Mouse (Mus musculus) heart, postnatal 10 days (tissue): ENCODE data around the gene Opcml. TPM values are rescaled to one million over a fixed set of nuclear protein-coding genes. Genes with fewer than 3 reads are reported as not detected.

Experiments used
- DNase-seq, 2 experiments: peaks; one replicate each; pipeline ENCODE4 v3.0.0; 2021
- intact Hi-C: fragments of 180-260 bp; cut with DNase I; formaldehyde crosslinking; loops from one replicate; pipeline ENCODE4 v1.15.1; 2025
- total RNA-seq, 2 experiments: library from RNA; stranded (reverse); gene quantifications; 2 replicates each; pipeline ENCODE4 v1.2.3; 2021

Opcml gene
- total RNA-seq, 2 experiments from 2014 or later: 1.1 to 1.7 TPM

DNA sequence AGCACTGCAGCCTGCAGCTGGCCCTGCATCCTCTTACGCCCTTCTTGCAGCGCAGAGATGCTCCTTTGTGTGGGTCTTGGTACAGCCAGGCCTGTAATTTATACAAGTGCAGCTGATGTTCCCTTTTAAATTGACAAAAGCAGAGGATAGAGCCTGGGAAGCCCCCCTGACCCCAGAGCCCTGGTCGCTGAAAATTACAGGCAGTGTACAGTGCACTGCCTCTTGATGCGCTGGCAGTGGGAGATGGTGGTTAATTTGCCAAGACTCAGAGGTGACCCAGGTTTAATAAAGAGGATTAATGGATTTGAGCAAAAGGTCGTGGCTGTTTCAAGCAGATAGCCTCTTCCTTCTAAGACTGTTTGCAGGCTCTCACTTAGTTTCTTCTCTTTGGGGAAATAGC is 39.9 kb downstream of the Opcml start:
- intact Hi-C loops: no loop called here

GRCm38 (mm10) chr9:27842806-27843205 is 52.2 kb downstream of the Opcml start:
- no peak for DNase-seq
- intact Hi-C loops: no loop called here

More for the DNA sequence above, 39.9 kb downstream of the Opcml start:
- DNase-seq: no peak

GRCm38 (mm10) chr9:27871624-27872023 is 81.0 kb downstream of the Opcml start:
- DNase-seq: no peak
- intact Hi-C loops: no loop called here

- DNase-seq: no peak
Measured at GRCm38 (mm10) chr9:27889636-27890035, 99.1 kb downstream of the Opcml start.

GRCm38 (mm10) chr9:27917250-27917649 is 126.7 kb downstream of the Opcml start:
- intact Hi-C loops: no loop called here
- no peak for DNase-seq

More at GRCm38 (mm10) chr9:27889636-27890035, 99.1 kb downstream of the Opcml start:
- intact Hi-C loops: no loop called here

- intact Hi-C loops: no loop called here
Measured at GRCm38 (mm10) chr9:27923495-27923894, 132.9 kb downstream of the Opcml start.

DNA sequence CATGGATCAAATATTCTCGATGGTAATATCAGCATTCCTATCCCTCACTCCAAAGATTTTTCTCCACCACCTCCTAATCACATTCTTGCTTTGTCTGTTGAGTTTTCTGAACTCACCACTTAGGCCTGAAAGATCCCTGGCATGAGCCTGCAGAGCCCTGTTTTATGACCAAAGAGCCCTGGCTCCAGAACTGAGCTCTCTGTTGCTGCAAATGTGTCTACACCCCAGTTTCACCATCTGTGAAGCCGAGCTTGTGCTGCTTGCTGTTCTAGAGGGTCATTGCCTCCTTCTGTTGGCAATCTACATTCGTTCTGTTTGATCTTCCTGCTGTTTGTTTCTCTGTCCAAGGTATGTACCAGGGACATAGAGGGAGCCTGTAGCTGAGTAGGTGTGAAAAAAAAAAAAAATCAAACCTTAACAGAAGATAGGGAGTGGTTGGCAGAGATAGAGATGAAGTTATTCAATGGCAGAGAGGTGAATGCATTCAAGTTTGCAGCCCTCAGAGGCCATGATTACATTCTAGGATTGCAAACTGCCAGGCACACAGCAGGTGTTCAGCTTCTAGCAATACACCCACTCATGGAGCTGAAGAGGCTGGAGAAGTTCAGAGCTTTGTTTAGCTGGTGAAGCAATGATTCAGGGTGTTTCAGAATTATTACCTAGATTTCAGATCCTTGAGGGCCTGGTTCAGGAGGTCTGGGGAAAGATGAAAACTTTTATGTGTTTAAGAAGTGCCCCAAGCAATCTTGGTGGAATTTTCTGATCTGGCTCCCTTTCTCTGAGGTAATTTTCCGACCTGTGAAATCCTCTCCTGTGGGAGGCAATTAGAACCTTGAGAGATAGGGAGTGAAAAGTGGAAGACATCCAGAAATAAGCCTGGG is 133.6 kb downstream of the Opcml start:
- DNase-seq: no peak
- intact Hi-C loops: no loop called here

More at GRCm38 (mm10) chr9:27923495-27923894, 132.9 kb downstream of the Opcml start:
- no peak for DNase-seq

DNA sequence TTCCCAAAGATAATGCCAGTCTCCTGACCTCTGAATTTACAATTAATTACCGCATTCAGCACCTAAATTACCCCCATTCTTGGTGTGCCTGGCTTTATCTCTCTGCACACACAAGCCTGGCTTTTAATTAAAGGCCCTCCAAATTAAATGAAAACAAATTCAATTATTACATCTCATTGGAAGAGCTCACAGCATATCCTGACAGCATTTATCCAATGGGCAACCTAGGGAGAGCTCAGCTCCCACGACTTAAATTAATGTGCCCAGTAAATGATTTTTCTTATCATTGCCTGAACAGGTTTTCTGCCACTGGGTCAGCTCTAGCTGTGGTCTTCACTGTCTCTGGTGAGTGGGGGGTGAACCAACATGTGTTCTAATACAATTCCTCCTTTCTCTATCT is 135.1 kb downstream of the Opcml start:
- intact Hi-C loops: no loop called here
- DNase-seq: no peak

GRCm38 (mm10) chr9:27937253-27937652 is 146.7 kb downstream of the Opcml start:
- DNase-seq: no peak
- intact Hi-C loops: no loop called here

- no peak for DNase-seq
- intact Hi-C loops: no loop called here
Measured at GRCm38 (mm10) chr9:27937660-27938059, 147.1 kb downstream of the Opcml start.

- intact Hi-C loops: no loop called here
- DNase-seq: no peak
Measured at GRCm38 (mm10) chr9:27945323-27946010, 154.9 kb downstream of the Opcml start.

DNA sequence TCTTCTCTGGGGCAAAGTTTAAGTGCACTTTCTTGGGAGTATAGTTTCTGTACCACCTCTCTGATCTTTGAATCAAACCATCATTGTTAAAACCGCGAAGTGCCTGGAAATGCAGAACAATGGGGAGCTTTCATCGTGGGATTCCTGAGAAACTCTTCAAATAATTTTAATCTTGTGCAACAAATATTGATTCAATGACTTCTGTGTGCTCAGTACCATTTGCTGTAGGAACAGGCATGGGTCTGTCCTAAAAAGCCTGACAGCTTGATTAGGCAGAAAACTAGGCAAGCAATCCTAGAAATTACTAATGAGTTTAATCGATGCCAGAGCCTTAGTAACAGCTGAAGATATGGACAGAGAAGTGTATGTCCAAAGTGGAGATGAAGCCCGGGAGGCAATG is 160.5 kb downstream of the Opcml start:
- intact Hi-C loops: no loop called here
- DNase-seq: no peak

DNA sequence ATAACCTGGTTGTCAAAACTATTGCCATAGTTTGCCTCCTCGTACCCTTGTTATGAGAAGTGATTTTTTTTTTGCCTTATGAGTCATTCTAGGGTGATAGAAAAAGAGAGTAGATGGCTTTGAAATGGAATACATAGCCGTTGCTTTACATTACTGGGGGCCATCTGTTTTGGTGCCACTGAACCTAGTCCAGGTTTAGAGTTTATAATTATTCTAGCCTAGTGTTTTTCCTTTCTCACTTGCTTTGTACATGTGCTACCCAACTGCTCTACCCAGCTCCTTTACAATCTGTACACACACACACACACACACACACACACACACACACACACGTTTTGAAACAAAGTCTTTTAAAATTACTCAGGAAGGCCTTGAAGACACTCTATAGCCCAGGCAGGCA is 171.1 kb downstream of the Opcml start:
- no peak for DNase-seq

GRCm38 (mm10) chr9:27963385-27963784 is 172.8 kb downstream of the Opcml start:
- DNase-seq: peak; percentile 4 to 16
- intact Hi-C loops: no loop called here

More for the DNA sequence above, 171.1 kb downstream of the Opcml start:
- intact Hi-C loops: no loop called here

DNA sequence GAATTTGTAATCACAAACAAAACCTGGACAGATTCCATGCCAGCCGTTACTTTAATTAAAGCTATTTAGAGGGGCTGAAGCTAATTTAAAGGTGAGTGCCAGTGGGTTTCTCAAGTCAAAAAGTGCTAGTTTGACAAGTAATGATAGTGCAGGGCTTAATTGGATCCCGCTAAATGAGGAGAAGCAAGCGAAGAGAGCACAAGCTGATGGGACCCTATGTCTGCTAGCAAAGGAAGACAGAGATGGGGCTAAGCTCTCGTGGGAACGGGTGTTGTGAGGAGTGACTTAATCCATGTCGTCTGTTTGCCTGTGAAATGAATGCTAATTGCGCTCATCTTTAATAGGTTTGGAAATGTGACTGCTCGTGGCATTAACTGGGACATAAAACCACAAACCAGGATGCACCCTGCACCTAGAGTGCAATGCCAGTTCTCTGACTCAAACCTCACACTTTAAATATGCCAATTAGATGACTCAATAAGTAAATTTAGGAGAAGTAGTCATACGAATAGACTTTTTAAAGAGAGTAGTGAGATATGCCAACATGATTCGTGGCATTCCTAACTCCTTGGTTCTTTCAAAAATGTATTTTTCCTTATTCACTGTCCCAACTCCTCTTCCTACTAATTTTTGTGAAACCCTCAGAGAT is 174.5 kb downstream of the Opcml start:
- intact Hi-C loops: no loop called here

GRCm38 (mm10) chr9:27968266-27968665 is 177.7 kb downstream of the Opcml start:
- DNase-seq: no peak
- intact Hi-C loops: no loop called here

More for the DNA sequence above, 174.5 kb downstream of the Opcml start:
- no peak for DNase-seq

- DNase-seq: no peak
Measured at GRCm38 (mm10) chr9:27972293-27972692, 181.7 kb downstream of the Opcml start.

DNA sequence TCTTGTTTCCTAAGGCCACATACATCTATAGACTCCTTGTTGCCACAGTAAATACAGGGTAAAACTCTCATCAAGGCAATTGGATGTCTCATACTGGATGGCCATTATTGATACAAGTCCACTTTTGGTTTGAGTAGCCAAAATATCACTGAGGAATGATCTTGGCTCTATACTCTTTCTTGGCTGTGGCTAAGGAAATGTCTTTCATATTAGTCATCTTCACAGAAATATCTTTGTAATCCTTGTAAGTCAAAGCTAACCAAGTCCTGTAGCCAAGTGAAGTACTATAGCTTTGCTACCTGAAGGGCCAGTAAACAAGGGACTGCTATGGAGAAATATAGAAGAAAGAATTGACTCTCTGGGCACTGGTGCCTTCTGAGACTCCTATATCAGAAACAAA is 192.0 kb downstream of the Opcml start:
- intact Hi-C loops: no loop called here
- no peak for DNase-seq

More at GRCm38 (mm10) chr9:27972293-27972692, 181.7 kb downstream of the Opcml start:
- intact Hi-C loops: no loop called here

DNA sequence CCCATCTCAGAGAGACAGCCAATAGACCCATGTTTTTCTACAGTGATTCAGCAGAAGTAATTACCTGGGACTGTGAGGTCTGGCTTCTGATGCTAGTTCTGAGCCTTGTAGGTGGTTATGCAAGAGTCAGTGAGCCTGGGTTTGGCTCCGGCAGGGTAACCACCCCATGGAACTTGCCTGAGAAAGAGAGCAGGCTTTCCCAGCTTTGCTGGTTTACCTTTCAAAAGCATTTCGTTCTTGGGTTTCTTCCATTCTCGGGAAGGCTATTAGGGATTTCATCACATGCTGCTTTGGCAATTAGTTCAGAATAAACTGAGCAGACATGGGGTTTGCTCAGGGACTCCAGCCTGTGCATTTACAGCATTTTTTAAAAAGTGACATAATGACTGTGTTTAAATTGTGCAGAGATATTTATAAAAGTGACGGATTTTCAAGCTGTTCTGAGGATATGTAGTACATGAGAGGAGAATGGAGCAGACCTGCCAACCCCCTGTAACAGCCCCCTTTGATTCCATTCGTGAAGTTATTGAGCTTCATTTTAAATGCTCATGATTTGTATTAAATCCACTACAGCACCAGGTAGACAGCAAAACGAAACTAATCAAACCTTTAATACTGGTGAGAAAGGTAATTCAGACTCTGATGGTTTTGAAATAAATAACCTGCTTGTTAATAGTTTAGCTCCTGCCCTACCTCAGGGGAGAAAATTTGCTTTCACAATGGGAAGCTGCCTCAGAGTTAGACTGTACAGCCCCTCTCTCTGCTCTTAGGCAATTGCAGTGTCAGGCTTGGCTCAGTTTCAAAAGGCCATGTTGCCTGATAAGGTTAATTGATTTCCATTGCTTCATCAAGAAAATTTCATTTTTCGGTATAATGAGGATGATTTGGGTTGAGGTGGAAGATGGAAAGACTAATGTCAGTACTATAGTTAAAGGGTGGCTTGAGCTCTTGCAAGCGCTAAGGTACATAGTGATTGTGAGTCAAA is 196.3 kb downstream of the Opcml start:
- intact Hi-C loops: no loop called here
- DNase-seq: no peak

DNA sequence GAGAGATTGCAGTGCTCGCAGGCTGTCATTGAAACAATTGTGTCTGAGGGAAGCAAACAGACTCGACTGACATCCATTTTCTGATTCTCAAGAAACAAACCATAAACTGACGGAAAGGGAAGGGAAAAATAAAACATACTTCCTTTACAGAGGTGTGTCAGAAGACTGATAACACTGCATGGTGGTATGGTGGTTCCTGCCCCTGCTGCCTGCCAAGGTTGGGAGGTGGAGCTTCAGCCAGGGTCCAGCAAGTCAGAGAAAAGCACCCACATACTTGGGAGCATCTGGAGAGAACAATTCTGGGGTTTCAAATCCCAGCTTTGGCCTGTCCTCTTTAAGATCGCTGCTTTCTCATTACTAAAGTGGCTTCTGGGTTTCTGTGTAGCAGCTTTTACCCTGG is 201.0 kb downstream of the Opcml start:
- DNase-seq: no peak
- intact Hi-C loops: no loop called here
